Mouse (Mus musculus): Measurements from ENCODE around the gene Sema3g. TPM values are rescaled to one million over a fixed set of nuclear protein-coding genes. Genes with fewer than 3 reads are reported as not detected.

The Sema3g gene
- polyA plus RNA-seq, 1 experiment, result not detected

DNA sequence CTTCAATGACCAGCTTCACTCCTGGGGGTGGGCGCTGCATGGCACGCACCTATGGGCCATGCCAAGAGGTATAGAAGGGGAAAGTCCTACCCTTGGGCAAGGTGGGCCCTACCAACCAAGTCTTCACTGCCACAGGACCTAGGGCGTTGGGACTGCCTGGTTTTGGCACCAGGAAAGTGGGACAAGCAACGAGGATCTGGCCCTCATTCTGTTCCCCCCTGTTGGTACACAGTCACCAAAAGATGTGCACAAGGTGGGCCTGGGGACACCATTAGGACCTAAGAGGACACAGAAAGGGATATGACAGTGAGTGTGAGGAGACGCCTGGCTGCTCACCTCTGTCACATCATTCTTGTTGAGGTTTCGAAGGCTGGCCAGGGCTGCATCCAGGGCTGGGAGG lies 53.5 kb downstream of the Sema3g start:
- Histone ChIP-seq H3K27me3 (ENCODE audit: control insufficient read depth) (peaks cover 17% of the 10 kb centered on the region), H3K9me3 (ENCODE audit: control insufficient read depth, low read length) (no peaks in the 10 kb centered on the region), H3K36me3 (ENCODE audit: control insufficient read depth) (no peaks in the 10 kb centered on the region), H3K4me1 (ENCODE audit: control insufficient read depth) (peaks cover 16% of the 10 kb centered on the region), H3K4me3 (replicated peaks) (no peak overlapping the region)
- TF ChIP-seq GATA1 (IDR thresholded peaks at IDR 0.05; ENCODE audit: low read length) (no peak), TAL1 (IDR thresholded peaks at IDR 0.05; ENCODE audit: low read length) (no peak)

DNA sequence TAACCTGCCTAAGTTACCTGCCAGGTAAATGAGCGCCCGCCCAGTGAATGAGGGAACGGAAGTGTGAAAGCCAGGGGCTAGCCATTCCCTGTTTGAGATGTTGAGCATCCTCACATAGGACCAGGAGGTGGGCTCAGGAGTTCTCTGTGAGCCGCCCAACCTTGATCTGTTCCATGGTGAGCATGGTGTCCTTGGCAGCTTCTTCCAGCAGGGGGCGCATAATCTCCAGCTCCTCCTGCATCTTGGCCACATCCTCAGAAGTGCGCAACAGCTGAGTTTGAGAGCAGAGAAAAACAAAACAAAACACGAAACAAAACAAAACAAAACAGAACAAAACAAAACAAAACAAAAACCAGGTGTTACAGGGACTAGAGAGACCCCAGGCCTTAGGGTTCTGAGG lies 54.5 kb downstream of the Sema3g start:
- TF ChIP-seq TAL1 (IDR thresholded peaks at IDR 0.05; ENCODE audit: low read length) (no peak), GATA1 (IDR thresholded peaks at IDR 0.05; ENCODE audit: low read length) (no peak)
- peaks cover 15% of the 10 kb centered on the region for H3K27me3 ChIP-seq (ENCODE audit: control insufficient read depth)
- no peak overlapping the region for H3K4me3 ChIP-seq (replicated peaks)

More for the DNA sequence above, 54.5 kb downstream of the Sema3g start:
- Histone ChIP-seq H3K4me1 (ENCODE audit: control insufficient read depth) (peaks cover 16% of the 10 kb centered on the region), H3K36me3 (ENCODE audit: control insufficient read depth) (no peaks in the 10 kb centered on the region), H3K9me3 (ENCODE audit: control insufficient read depth, low read length) (no peaks in the 10 kb centered on the region)

Other genes with a start within 250 kb of the Sema3g start
- gene Glt8d1, start 216.5 kb upstream of the Sema3g start, polyA plus RNA-seq (2012), result 0.10 and 0.19 TPM in 2 replicates
- 5.2 and 5.8 TPM in 2 replicates for gene Spcs1, start 216.2 kb upstream of the Sema3g start, polyA plus RNA-seq (2012)
- 1.2 and 1.6 TPM in 2 replicates for gene Pbrm1, start 198.7 kb upstream of the Sema3g start, polyA plus RNA-seq (2012)
- gene Gnl3, start 198.7 kb upstream of the Sema3g start, polyA plus RNA-seq (2012), result 0.74 and 1.2 TPM in 2 replicates
- gene Smim4, start 88.9 kb upstream of the Sema3g start, polyA plus RNA-seq (2012), result 9.0 and 10.3 TPM in 2 replicates
- 16.8 and 31.6 TPM in 2 replicates for gene Nt5dc2, start 86.8 kb upstream of the Sema3g start, polyA plus RNA-seq (2012)
- 0.08 and 0.13 TPM in 2 replicates for gene Stab1, start 49.2 kb upstream of the Sema3g start, polyA plus RNA-seq (2012)
- 0.14 and 0.18 TPM in 2 replicates for gene Tnnc1, start 9.5 kb upstream of the Sema3g start, polyA plus RNA-seq (2012)
- gene Nisch, start 914 bp upstream of the Sema3g start, polyA plus RNA-seq (2012), result 8.6 and 10.6 TPM in 2 replicates
- 0.21 and 0.27 TPM in 2 replicates for gene Phf7, start 33.5 kb downstream of the Sema3g start, polyA plus RNA-seq (2012)
- 6.7 and 6.9 TPM in 2 replicates for gene Bap1, start 33.6 kb downstream of the Sema3g start, polyA plus RNA-seq (2012)
- gene Dnah1, start 106.0 kb downstream of the Sema3g start, polyA plus RNA-seq (2012), result 0.01 TPM in 1 of 2 replicates, not detected in the other
- 0.11 and 0.19 TPM in 2 replicates for gene Capn7, start 118.8 kb downstream of the Sema3g start, polyA plus RNA-seq (2012)
- gene Sh3bp5, start 218.2 kb downstream of the Sema3g start, polyA plus RNA-seq (2012), result 0.04 and 0.12 TPM in 2 replicates

All from erythroblast, embryonic 14.5 days (primary cell).